Mouse (Mus musculus): ENCODE measurements around the gene Trp53i11.

Trp53i11 gene

DNA sequence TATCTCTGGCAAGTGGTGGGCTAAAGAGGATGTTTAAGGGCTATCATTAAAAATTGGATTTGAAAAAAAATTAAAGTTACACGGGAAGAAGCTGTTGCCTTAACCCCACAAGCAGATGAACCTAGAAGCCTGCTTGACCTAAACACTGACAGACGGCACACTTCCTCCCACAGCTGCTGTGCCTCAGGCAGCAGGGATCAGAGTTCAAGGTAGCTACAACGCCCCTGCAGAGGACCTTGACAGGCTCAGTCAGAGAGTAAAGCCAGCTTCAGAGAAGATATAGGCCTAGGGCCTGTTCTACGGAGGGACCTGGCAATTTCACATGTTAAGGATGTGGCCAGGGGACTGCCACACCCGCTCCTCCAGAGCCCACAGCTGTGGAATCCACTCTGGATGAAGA, 14.9 kb upstream of the Trp53i11 start:
- no peak for DNase-seq

- no peak for DNase-seq
These were observed 13.2 kb upstream of the Trp53i11 start for GRCm38 (mm10) chr2:93174159-93174558.

GRCm38 (mm10) chr2:93175278-93175677, 12.1 kb upstream of the Trp53i11 start:
- DNase-seq = no peak

- no peak for DNase-seq
These were observed 11.6 kb upstream of the Trp53i11 start for GRCm38 (mm10) chr2:93175721-93176120.

GRCm38 (mm10) chr2:93176193-93176798, 11.1 kb upstream of the Trp53i11 start:
- DNase-seq = peak; percentile 56

- no peak for DNase-seq
These were observed 10.3 kb upstream of the Trp53i11 start for GRCm38 (mm10) chr2:93176871-93177667.

- DNase-seq = no peak
These were observed 9.6 kb upstream of the Trp53i11 start for GRCm38 (mm10) chr2:93177668-93178312.

- DNase-seq = no peak
These were observed 9.1 kb upstream of the Trp53i11 start for GRCm38 (mm10) chr2:93178313-93178677.

GRCm38 (mm10) chr2:93179603-93180002, 7.7 kb upstream of the Trp53i11 start:
- DNase-seq = no peak

DNA sequence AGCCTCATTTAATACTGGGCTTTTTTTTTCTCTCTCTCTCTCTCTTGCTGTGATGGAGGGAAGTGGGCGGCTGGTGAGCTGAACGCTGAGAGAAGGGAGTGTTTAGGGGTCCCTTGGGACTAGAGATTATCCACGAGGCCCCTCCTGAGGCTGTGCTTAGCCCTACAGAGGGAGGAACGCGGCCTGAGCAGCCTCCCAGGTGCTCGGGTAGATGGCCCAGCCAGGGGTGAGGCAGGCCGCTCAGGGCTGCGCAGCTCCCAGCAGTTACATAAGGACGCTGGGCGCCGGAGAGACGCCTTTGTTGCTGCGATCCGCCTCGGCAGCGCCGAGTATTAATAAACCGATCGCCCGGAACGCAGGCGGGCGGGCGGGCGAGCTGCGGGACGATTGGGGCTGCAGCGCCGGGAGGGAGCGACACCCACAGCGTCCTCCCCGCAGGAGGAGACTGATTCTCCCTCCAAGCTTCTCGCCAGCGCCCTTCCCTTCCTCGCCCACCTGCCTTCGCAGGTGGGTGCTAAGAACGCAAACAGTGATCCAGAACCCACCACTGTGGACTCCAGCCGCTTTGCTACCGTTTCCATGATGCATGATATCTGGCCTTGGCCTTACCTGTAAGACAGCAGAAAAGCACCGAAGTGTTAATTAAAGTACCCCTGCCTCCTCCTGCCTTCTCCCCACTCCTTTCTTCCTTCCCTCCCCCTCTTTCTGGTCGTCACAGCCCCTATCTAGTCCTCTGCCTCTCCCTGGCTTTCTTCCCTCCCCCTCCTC, 7.1 kb upstream of the Trp53i11 start:
- DNase-seq = peak; percentile 68

DNA sequence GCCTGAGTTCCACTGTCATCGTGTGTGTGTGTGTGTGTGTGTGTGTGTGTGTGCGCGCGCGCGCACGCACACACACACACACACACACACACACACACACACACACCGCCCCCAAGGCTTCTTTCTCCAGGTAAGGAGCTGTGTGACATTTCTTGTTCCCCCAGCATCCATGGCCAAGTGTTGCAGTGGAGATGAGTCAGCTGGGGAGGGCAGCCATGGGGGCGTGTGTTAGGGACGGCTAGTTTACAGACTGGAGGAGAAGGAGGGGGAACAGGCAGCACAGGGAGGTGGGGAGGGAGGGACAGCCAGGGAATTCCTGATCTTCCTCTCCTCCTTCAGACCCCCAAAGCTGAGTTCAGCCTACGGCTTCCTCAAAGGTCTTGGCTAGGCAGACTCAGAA, 4.5 kb upstream of the Trp53i11 start:
- no peak for DNase-seq

GRCm38 (mm10) chr2:93188020-93188760, 842 bp downstream of the Trp53i11 start:
- DNase-seq = no peak

DNA sequence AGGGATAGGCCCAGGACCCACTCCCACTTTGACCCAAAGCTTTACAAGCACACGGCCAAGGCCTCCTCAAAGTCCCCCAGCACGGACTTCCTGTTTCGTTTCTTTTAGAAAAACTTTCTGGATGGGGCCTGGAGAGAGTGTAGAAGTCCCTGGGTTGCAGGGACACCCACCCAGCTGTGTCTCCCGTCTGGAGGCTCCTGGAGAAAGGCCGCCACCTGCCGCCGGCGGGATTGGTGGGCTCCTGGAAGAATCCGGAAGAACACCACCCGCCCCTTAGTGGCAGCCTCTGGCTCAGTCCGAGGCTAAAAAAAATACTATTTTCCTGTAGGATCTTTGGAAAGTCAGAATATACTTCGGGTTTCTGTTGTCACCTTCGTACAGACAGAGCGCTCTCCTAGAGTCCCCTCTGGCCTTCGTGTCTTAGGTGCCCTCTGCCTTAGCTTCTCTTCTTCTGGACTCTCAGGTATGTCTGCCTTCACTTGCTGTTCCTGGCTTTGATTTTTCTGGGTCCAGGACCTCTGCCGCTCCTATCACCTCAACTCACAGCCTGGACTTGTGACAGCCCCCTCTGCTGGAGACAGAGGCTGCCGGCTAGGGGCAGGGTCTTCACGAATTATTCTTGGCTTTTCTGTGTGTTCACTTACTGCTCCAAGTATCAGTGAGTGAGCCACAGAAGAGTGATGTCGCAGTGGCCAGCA, 1.6 kb downstream of the Trp53i11 start:
- no peak for DNase-seq

DNA sequence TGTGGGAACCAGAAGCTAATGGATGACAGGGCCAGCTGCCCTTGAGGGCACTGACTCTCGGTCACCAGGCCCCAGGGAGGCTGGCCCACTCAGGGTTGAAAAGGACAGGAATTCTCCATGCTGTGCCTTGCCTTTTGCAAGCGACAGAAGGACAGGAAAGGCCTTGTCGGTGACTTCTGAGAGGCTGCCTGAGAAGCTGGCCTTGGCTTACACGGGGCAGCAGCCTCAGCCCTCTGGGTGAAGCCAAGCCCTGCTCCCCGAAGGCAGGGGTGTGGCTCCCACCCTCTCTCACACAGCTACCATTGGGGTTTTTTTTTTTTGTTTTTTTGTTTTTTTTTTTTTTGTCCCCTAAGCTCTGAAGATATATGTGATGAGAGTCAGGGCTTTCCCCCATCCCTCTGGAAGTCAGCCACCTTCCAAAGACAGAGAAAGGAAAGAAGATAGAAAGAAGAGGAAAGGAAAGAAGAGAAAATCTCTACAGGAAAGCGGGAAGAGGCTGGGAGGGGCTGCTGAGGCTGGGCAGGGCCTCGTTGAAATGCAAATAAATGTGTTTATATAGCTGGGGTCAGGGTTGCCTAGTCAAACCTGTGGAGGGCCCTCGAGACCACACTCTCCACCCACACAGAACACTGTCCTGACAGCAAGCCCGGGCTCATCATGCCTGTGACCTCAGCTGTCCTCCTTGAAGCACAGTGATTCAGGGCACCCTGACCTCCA, 3.6 kb downstream of the Trp53i11 start:
- no peak for DNase-seq

DNA sequence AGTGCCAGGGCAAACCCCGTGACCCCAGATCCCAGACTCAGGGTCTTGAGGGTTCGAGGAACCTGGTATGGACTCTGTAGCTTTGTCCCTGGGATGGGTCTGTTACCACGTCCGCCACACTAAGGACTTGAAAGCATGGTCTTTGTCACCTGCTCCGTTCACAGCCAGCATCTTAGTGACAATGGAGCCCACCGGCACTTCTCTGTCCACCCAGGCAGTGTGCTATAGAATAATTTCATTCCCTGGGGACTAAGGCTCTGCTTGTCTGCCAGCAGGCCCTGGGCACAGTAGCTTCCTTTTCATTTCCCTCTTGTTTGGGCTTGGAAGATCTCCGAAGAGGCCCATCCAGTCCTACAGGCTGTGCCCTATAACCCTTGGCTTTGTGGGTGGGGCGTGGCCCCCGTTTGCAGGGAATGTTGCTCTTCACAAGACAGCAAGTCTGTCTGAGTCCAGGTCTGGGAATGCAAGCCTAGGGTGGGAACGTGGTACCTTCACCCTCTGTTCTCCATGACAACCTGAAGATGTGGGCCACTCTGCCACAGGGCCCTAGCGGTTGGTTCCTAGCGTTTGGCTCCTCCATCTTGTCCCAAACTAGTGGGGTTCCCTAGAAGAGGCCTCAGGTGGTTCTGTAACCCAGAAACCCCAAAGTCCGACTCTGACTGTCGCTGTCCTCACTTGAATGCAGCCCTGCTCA, 4.3 kb downstream of the Trp53i11 start:
- no peak for DNase-seq

- no peak for DNase-seq
These were observed 4.8 kb downstream of the Trp53i11 start for GRCm38 (mm10) chr2:93192182-93192560.

- no peak for DNase-seq
These were observed 5.3 kb downstream of the Trp53i11 start for GRCm38 (mm10) chr2:93192671-93193080.

DNA sequence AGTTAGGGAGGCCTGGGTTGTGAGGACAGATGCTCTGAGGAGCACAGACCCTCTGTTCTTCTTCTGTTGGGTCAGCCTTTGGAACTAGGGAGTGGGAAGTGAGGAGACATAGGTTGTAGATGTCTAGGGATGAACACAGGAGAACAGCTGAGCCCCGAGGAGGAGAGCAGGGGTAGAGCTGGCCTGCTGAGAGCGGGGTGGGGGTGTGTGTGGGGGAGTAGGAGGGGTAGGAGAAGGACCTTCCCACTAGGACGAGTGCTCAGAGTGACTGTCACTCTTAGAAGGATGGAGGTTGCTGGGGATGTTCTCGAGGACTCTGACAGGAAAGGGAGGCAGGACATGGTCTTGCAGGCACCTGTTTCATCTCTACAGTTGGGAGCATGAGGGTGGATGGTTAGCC, 6.5 kb downstream of the Trp53i11 start:
- no peak for DNase-seq

DNA sequence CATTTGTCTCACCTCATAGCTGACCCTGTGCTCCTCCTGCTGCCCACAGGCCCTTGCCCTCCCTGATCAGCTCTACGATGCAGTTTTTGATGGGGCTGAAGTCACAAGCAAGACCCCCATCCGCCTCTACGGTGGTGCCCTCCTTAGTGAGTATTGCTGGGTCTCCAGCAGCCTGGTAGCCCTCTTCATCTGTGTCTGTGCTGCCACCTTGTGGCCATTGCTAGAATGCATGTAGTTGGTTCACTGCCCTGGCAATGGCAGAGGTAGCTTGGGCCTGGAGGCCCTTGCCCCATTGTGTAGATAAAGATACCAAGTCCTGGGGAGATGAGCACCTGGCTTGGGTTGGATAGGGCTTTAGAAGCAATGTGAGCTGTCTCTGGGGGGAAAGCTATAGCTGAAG, 11.5 kb downstream of the Trp53i11 start:
- DNase-seq = peak; percentile 88

GRCm38 (mm10) chr2:93199531-93199974, 12.2 kb downstream of the Trp53i11 start:
- DNase-seq = peak; percentile 66
